Mouse (Mus musculus): ENCODE measurements around the gene Mpv17l. TPM values are rescaled to one million over a fixed set of nuclear protein-coding genes. Genes with fewer than 3 reads are reported as not detected.
"Not testable (repeated sequence)": the region's sequence is repeated elsewhere in the genome, so short reads cannot be mapped to it uniquely, and the experiment has no call there.

The Mpv17l gene
- polyA plus RNA-seq, 1 experiment: 3.9 TPM

- DNase-seq (ENCODE audit: low spot score): no peak
These were observed 24.6 kb downstream of the Mpv17l start for GRCm38 (mm10) chr16:13927456-13928075.

GRCm38 (mm10) chr16:13940139-13940846 lies 37.3 kb downstream of the Mpv17l start:
- peak; percentile 33 for DNase-seq (ENCODE audit: low spot score)

- DNase-seq (ENCODE audit: low spot score): peak; percentile 25
These were observed 38.0 kb downstream of the Mpv17l start for GRCm38 (mm10) chr16:13940847-13941395.

GRCm38 (mm10) chr16:13944178-13944577 lies 41.2 kb downstream of the Mpv17l start:
- no peak for DNase-seq (ENCODE audit: low spot score)

- no peak for DNase-seq (ENCODE audit: low spot score)
These were observed 41.8 kb downstream of the Mpv17l start for GRCm38 (mm10) chr16:13944752-13945151.

- no peak for DNase-seq (ENCODE audit: low spot score)
These were observed 42.2 kb downstream of the Mpv17l start for GRCm38 (mm10) chr16:13945153-13945552.

- no peak for DNase-seq (ENCODE audit: low spot score)
These were observed 43.3 kb downstream of the Mpv17l start for GRCm38 (mm10) chr16:13946306-13946705.

GRCm38 (mm10) chr16:13951245-13951644 lies 48.3 kb downstream of the Mpv17l start:
- no peak for DNase-seq (ENCODE audit: low spot score)

GRCm38 (mm10) chr16:13962053-13962452 lies 59.1 kb downstream of the Mpv17l start:
- no peak for DNase-seq (ENCODE audit: low spot score)

- no peak for DNase-seq (ENCODE audit: low spot score)
These were observed 66.1 kb downstream of the Mpv17l start for GRCm38 (mm10) chr16:13969096-13969495.

GRCm38 (mm10) chr16:13972051-13972450 lies 69.1 kb downstream of the Mpv17l start:
- DNase-seq (ENCODE audit: low spot score): no peak

GRCm38 (mm10) chr16:13976358-13976896 lies 73.5 kb downstream of the Mpv17l start:
- not testable (repeated sequence) for DNase-seq (ENCODE audit: low spot score)

- not testable (repeated sequence) for DNase-seq (ENCODE audit: low spot score)
These were observed 74.1 kb downstream of the Mpv17l start for GRCm38 (mm10) chr16:13977026-13977425.

- DNase-seq (ENCODE audit: low spot score): not testable (repeated sequence)
These were observed 78.8 kb downstream of the Mpv17l start for GRCm38 (mm10) chr16:13981726-13982125.

GRCm38 (mm10) chr16:13983161-13983560 lies 80.2 kb downstream of the Mpv17l start:
- no peak for DNase-seq (ENCODE audit: low spot score)

GRCm38 (mm10) chr16:13986197-13986573 lies 83.2 kb downstream of the Mpv17l start:
- no peak for DNase-seq (ENCODE audit: low spot score)

GRCm38 (mm10) chr16:13986574-13987478 lies 83.9 kb downstream of the Mpv17l start, which contains the start of the genes 2900011O08Rik and Ifitm7:
2900011O08Rik (plus strand) TSS chr16:13986604.
Ifitm7 (minus strand) TSS chr16:13986888.
- DNase-seq (ENCODE audit: low spot score): no peak

- no peak for DNase-seq (ENCODE audit: low spot score)
These were observed 89.7 kb downstream of the Mpv17l start for GRCm38 (mm10) chr16:13992518-13993248.

- no peak for DNase-seq (ENCODE audit: low spot score)
These were observed 91.1 kb downstream of the Mpv17l start for GRCm38 (mm10) chr16:13994076-13994475.

GRCm38 (mm10) chr16:13994502-13994901 lies 91.5 kb downstream of the Mpv17l start:
- DNase-seq (ENCODE audit: low spot score): no peak
